ENCODE assay signal across 8 mouse cellular contexts in the genomic region with DNA sequence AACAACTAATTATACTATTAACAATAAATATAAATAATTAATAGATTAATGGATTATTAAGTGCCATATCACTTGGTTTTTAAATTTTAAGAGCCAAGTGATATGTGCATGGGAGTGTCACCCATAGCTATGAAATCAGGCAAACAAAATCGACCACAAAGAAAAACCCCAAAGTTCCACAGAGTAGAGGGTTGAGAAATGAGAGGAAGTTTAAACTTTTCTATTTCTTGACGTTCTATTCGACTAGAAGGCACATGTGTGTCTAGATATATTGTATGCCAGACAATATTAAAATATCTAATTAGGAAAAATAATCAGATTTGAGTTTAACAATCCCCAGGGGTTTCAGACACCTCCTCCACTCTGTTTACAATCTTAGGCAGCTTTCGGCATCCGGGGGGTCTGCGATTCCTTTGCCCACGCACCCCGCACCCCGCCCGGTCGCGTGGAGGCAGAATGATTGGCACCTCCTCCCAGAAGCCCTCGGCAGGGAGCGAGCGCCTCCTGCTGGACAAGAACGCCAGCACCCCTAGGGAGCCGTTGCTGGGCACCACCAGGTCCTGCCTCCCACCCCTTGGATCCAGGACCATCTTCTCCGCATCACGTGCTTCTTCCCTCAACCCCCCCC. TPM values are rescaled to one million over a fixed set of nuclear protein-coding genes. Genes with fewer than 3 reads are reported as not detected.
A peak's percentile ranks its signal among the peaks of the same experiment; 100 is the strongest.
DNase-seq lines count a peak whose midpoint lies in the region; ATAC-seq lines count a peak whose summit lies in the region.

No protein-coding gene starts in this region.

- no peak overlapping the region for H3K9ac ChIP-seq in hindbrain, embryonic 11.5 days (ENCODE audit: low read depth, low read length)

- H3K4me1 ChIP-seq in hindbrain, embryonic 11.5 days (replicated peaks; ENCODE audit: control insufficient read depth, insufficient read depth, low read length): no peaks in the 10 kb centered on the region

- H3K4me3 ChIP-seq in hindbrain, embryonic 11.5 days (ENCODE audit: low read depth, low read length): no peak overlapping the region

- ATAC-seq in hindbrain, embryonic 11.5 days (ENCODE audit: low FRiP score): no peak

- H3K36me3 ChIP-seq in hindbrain, embryonic 11.5 days (ENCODE audit: control insufficient read depth, insufficient read depth, low read length): no peaks in the 10 kb centered on the region

- DNase-seq in MN1 (ENCODE audit: low spot score): peak; percentile 73
- peak; percentile 67 for DNase-seq in cerebellum, adult 8-10 months
- DNase-seq in frontal cortex, adult 2 months (ENCODE audit: extremely low spot score in 1 of 2, low spot score in 1 of 2): peak; percentile 26 to 88
- DNase-seq in hindbrain, embryonic 11.5 days (ENCODE audit: low spot score): peak; percentile 90
- peak; percentile 57 for DNase-seq in layer of hippocampus, adult 9-11 months
- peak; percentile 95 for DNase-seq in lung, postnatal 14 days
- peak; percentile 80 for DNase-seq in retina, postnatal 1 day
- DNase-seq in urinary bladder, adult 18-20 months (ENCODE audit: low spot score in 2 of 2): peak; percentile 67 to 83

- no peak overlapping the region for H3K27ac ChIP-seq in hindbrain, embryonic 11.5 days (ENCODE audit: low read depth, low read length)

- peak overlapping the region; percentile 17; the same call in 1 of the 2 replicates for H3K4me2 ChIP-seq in hindbrain, embryonic 11.5 days (replicated peaks; ENCODE audit: low read depth, low read length)

- H3K9me3 ChIP-seq in hindbrain, embryonic 11.5 days (ENCODE audit: control insufficient read depth, low read length): no peaks in the 10 kb centered on the region

- 8% methylated on average over 19 of the region's 19 CpGs for WGBS in hindbrain, embryonic 11.5 days

- no peaks in the 10 kb centered on the region for H3K27me3 ChIP-seq in hindbrain, embryonic 11.5 days (ENCODE audit: control insufficient read depth, insufficient read depth, low read length)

RNA-seq across cellular contexts. Expression of a gene that starts 0.8 kb away (rescaled TPM):
- polyA plus RNA-seq in frontal cortex, adult 2 months (2012; rRNA removed): 0.40 TPM in 2 replicates
- polyA plus RNA-seq in hindbrain, embryonic 11.5 days (2014; fragmentation: Nextera tagmentation; extraction: Ambion mirVana): 0.08 TPM in 1 of 2 replicates, not detected in the other

RNA-seq across cellular contexts. Expression of a gene that starts 56.4 kb away (rescaled TPM):
- 263 and 272 TPM in 2 replicates for polyA plus RNA-seq in frontal cortex, adult 2 months (2012; rRNA removed)
- 4.5 and 6.3 TPM in 2 replicates for polyA plus RNA-seq in hindbrain, embryonic 11.5 days (2014; fragmentation: Nextera tagmentation; extraction: Ambion mirVana)

Comparison
In these comparisons a context has a peak if more than half of its experiments do, and no peak if none do; other contexts are left out.
1. RNA of a gene that starts 56.4 kb away (polyA plus RNA-seq): 263 to 272 TPM in frontal cortex, adult 2 months; 4.5 to 6.3 TPM in hindbrain, embryonic 11.5 days; every median in the first group is over 10 times any median in the second.
2. Peak in every context shown above with its lines, with median percentiles within 50 percentile points of each other: DNase-seq.